Mouse (Mus musculus): ENCODE measurements at regions not wholly inside any gene's neighbourhood (a gene's known extent, or its start where the extent isn't known, plus 50 kb on each side); places are given as distances from the start of the nearest gene placed in this dataset.
A peak's percentile ranks its signal among the peaks of the same experiment; 100 is the strongest.

DNA sequence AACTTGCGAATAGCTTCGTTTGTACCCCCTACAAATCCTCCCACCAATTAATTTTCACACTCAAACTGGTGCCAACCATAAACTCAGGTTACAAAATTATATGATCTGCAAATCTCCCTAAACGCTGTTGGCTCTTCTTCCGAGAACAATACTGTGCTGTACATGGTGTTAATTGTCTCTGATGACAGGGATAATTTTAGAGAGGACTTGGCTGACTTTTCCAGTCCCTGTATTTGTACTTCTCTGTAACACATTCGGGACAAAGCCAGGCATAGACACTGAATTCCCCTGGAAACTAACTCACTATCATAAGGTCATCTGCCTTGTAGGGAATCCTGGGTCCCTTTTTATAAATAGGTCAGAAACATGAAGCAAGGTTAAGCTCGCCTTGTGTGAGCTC lies 442.4 kb downstream of the Ppargc1a start:
- DNase-seq (ENCODE audit: low read depth, low spot score), result no peak

DNA sequence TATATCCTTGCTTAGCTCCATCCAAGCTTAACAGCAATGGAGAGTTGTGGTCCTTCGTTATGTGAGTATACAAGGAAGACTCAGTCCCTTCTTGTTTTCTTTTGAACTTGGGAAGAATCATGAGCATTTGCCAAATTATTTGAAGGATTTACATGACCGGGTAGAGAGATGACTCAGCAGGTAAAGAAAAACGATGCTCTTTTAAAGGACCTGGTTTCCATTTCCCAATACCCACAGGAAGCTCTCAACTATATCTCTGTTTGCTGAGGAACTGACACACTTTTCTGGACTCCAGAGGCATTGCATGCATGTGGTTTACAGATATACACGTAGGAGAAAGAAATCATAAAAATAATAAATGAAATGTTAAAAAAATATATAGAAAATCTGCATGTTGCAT lies 457.5 kb downstream of the Ppargc1a start:
- DNase-seq (ENCODE audit: low read depth, low spot score), result no peak

DNA sequence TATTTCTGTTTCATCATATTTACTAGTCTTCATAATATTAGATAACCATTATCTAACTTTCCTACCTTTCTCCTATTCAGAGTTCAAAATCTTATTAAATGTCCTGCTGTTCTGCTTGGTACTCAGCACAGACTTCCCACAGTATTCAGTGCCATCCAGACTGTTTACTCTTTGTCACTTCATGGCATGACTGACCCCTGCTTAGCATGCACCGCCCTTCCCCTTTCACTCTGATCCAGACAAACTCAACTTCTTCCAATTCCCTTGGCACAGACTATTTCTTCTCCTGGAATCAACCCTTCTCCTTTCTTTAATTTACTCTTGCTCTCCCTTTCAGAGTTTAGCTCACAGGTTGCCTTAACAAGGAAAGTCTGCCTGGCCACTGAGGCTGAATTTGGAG lies 458.8 kb downstream of the Ppargc1a start:
- no peak for DNase-seq (ENCODE audit: low read depth, low spot score)

DNA sequence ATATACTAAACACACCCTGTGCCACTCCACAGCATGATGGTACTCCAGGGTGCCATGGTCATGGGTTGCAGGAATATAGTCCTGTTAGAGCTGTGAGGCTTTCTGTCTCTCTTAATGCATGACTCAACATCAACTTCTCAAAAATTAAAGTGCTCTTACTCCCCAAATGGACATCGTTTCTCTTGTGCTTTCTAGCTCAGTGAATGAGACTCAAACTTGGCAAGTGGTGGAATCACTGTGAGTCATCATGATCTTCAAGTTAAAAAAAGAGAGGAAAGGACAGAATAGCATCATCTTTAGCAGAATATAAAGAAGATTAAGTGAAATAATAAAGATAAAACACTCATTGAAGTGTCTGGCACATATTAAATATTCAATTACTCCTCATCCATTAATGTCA lies 459.3 kb downstream of the Ppargc1a start:
- DNase-seq (ENCODE audit: low read depth, low spot score), result no peak

DNA sequence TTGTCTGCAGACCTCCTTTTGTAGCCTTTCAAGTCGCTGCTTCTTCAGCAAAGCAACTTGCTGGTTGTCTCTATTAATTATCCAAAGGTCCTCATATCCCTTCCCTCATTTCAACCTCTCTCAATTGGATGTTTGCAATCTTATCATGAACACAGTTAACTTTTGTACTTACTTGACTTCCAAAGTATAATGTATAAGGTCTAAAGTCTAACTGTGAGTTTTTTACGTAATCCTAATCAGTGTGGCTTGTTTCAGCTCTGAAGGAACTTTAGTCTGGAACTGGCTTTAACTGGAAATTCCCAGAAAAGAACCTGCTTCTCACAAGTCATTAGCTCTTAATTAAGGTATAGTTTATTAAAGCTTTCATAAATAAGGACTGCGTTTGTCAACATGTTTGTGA lies 467.6 kb downstream of the Ppargc1a start:
- DNase-seq (ENCODE audit: low read depth, low spot score), result no peak

DNA sequence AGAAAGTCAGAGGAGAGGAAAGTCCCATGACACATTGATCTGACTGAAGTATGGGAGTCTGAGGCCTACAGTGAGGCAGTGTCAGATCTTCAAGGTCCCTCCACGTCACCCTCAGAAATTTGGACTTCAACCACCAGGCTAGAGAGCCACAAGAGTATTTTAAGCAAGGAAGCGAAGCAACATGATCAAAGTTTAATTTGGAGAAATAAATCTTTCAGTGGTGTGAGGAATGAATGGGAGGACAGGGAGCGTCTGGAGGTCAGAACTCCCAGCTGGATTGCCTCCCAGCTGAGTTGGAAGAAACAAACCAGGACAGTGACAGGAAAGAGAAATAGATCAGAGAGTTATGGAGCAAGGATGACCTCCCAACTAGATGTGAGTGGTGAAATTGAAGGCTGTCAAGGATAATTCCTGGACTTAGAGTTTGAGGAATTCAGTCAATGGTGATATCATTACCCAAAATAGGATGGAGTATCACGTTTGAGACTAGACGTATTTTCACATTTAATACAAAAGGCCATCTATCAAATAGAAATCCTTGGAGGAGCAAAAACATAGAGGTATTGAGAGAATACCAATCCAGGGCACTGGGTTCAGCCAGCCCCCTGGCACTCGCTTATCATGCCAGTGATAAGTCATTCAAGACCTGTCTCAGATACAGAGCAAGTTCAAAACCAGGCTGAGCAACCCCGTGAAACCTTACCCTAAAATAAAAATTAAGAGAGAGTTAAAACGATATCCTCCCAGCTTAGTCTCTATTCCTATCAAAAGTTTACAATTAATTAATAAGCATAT lies 494.7 kb downstream of the Ppargc1a start:
- DNase-seq (ENCODE audit: low read depth, low spot score), result no peak

DNA sequence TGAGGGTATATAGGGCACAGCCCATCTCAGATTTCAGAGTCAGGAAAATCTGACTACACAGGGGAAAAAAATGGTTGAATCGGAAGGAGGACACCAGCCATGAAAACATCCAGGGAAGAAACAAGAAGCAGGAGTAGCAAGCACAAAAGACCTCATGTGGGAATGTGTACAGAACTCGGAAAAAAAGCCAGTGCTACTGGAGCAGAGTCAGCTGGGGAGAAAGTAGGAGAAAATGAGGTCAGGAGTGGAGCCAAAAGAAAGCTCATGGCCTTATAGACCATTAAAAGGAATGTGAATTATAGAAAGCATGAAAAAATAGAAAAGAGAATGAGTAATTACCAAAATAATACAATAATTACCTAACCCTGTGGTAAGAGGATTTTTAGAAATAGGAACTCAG lies 495.4 kb downstream of the Ppargc1a start:
- DNase-seq (ENCODE audit: low read depth, low spot score), result no peak

DNA sequence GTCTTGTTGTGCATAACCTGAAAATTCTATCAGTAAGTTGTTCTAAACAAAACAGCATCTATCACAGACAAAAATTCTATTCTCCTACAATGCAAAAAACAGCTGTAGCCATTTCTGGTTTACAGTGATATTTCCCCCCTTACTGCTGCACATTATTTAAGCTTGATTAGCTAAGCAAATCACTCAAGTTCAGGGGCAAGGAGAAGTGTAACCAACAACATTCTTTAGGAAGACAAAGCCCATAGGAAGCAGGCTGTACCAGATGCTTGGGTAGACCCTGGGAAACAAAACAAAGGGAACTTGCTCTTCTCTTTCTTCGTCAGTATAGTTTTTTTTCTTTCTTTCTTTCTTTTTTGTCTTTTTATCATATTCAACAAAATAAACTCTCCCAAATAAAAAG lies 497.9 kb downstream of the Ppargc1a start:
- no peak for DNase-seq (ENCODE audit: low read depth, low spot score)

DNA sequence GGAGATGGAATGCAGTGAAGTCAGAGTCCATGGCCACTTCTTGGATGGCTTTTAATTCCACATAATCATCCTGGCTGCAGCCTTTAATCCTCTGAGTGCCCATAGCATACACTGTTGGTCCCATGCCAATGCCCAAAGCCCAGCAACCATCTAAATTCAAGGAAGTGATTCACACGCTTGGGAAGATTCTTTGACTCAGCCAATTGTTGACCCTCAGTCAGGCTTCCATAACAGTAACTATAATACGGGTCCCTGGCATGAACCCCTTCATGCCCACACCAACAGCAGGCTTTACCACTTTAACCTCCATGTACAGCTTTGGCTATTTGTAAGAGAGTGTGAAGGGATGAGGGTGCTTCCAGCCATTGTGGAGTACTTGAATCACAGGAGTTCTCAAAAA lies 521.7 kb downstream of the Ppargc1a start:
- DNase-seq (ENCODE audit: low read depth, low spot score), result no peak

DNA sequence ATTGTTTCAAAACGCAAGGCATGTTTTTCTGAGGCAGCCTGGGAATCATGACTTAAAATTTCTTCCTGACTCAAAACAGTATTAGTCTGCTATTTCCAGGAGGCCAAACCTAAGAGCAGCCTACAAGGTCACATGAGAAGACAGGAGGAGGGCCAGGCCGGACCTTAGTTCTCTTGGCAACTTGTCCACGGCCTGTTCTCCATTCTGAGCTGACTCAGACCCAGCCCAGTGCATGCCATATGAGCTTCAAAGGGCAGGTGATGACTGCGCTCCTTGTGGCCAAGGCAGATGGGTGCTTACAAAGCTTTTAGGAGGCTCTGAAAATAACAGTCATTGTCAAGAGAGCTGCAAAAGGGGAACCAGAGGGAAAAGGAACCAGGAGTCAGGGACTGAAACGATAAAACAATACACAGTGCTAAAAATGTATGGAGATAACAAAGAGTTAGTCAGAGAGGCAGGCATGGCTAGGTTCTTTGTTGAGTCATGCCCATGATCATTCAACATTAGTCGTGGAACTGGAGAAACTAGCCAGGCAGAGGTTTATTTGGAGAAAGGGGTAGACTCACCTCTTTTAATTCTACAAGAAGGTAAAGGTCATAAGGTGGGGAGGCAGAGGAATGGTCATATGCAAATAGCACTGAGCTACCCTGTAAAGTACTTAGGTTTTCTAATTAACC lies 525.8 kb downstream of the Ppargc1a start:
- DNase-seq (ENCODE audit: low read depth, low spot score), result peak; percentile 1

DNA sequence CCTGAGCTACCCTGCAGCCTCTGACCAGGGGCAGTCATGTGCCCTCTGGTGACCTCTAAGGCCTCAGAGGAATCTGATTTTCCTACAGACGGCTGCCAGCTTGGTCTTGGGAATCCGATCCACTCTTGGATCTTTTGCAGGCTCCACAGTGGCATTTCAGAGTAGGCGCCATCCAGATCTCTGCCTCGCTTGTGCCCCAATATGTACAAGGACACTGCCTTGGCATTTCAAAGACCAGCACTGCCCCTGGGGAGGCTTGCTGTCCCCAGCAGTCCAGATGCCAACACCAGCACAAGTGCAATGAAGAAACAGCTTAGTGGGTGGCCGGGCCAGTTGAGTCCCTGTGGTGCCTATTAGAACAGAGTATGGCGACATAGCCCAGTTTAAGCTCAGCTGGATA lies 526.6 kb downstream of the Ppargc1a start:
- no peak for DNase-seq (ENCODE audit: low read depth, low spot score)

DNA sequence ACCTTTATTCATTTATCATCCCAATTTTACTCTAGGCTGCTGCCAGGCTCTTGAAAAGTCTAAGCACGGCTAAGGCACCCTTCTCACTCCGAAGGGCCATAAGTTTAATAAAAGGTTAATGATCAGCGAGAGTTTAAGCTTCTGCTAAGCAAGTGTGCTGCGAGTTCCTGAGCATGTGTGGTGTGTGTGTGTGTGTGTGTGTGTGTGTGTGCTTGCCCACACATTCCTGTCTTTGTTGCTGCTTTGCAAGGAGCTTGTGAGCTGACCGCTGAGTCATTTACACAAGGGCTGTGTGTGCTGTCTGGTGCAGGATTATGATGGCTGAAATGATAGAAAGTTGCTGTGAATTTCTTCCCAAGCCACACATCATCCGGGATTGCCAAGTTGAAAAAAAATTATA lies 527.1 kb downstream of the Ppargc1a start:
- DNase-seq (ENCODE audit: low read depth, low spot score), result no peak

DNA sequence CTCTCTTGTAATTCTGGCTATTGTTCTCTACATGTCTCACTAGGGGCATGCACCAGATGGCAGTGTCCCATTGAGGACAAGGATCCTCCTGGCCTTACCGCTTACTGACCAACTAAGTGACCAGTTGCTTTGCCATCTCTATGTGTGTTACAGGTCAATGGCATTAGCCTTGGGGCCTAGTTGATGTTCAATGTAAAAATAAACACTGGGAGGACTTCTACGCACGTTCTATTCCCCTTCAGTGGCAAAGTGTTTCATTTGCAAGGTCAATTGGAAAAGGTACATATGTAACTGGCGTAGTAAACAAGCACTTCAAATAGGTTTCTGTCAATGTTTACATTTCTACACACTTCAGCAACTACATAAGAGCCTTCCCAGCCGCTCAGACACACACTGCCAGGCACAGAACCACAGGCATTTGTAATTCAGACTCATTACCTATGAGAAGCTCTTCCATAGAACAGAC lies 527.8 kb downstream of the Ppargc1a start:
- no peak for DNase-seq (ENCODE audit: low read depth, low spot score)

DNA sequence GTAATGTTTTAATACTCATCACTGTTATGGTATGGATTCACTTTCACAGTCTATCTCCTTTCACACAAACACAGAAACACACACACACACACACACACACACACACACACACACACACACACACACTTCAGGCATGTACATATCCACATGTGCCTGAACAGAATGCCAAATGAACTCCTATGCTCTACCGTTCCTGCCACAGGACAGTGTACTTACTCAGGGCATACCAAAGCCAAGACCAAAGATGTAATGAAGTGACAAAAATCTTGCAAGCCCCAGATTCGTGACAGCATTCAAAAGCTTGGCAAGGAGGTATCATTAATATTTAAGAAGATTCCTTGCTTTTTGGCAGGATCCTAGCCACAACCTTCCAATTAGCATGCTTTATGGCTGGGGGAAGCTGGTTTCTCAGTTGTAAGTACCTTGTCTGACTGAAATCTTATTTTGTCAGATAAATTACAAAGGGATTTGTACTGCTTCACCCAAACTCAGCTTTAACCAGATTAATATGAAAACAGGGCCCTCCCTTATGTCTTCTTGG lies 531.0 kb downstream of the Ppargc1a start:
- no peak for DNase-seq (ENCODE audit: low read depth, low spot score)

DNA sequence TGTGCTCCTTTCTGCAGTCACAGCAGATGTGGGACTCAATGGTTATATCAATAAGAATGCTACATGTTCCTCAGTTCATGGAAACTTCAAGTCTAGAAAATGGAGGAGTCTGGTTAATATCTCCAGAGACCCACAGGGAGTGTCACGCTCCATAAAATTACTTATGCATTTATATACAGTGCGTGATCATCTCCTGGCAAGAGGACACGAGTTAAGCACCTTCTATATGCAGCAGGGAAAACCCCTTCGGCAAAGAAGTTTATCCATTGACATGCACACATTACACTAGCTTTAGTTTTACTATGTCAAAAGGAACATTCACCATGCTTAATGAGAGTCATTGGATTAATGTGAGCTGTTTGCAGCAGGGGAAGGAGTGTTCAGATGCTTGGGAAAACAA lies 538.6 kb downstream of the Ppargc1a start:
- peak; percentile 1 for DNase-seq (ENCODE audit: low read depth, low spot score)

DNA sequence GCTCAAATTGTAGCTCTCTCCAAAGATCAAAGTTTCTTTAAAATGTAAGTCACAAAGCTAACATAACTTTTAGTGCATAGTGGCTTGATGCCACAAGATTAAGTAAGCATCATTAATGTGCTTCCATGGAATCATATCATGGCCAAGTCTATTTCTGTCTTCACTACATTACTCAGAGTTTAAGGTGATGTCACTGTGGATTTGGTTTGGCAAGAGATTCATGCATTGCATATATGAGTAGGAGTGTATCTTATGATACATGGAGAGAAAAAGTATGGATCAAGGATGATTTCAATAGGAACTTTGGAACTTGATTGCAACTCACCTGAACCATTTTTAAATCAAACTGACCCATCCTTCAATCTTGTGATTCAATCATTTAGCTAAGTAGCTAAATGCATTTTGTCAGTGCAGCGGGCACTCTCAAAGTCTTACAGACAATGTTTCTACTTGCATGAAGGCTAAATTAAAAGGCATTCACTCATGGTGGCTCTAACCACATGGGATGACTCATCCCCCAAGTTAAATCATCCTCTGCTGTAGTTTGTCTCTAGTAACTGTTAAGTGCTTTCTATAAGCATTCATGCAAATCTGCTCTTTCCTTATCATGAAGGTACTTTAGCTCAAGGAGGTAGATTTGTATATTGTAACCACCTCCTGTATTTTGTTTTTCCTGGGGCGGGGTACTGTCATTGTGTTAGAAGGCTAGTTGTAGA lies 576.5 kb downstream of the Ppargc1a start:
- DNase-seq (ENCODE audit: low read depth, low spot score), result no peak
